Mouse (Mus musculus): ENCODE results near the gene Mrpl17.

Gene Mrpl17

DNA sequence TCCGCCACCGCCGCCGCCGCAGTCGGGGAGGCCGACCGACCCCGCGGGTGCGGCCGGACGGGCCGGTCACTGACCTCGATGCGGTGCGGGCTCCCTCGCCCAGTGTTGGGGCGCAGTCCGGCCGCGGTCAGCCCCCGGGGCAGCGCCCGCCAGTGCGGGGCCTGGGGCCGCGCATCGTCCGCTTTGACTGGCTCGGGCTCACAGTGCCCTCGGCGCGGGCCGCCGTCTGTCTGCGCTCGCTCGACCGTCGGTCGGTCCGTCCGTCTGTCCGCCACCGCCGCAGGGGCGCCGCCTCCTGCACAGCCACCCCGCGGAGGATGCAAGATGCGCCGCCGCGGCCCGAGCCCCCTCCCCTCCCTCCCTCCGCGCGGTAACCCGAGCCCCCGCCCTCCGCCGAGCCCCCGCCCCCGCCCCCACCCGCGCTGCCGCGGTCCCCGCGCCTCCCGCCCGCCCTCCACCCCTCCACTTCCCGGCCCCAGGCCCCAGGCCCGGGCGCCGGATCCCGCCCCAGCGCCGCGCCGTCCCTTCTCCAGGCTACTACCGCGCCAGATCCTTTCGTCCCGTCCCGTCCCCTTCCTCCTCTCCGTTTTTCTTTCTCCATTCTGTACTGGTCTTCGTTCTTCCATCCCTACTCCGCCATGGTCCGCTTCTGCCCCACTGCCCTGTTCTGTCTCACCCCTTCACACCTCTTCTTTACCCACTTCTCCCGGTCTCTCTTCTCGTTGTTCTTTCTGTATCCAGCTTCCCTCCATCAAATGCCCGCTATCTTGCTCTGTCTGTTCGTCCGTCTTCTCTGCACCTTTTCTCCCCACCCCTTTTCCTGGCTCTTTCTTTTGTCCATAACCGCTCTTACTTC lies 23.4 kb downstream of the Mrpl17 start, which contains the start of gene Dchs1:
TSS of gene Dchs1 (minus strand) at position 370 of the 856 bp plus-strand sequence.
- DNase-seq (ENCODE audit: inconsistent age in 2 of 2, low spot score in 1 of 2): peak in 1 of 2 experiments; percentile 54

- DNase-seq (ENCODE audit: inconsistent age in 2 of 2, low spot score in 1 of 2): no peak
Observed at GRCm38 (mm10) chr7:105786506-105787284, 24.2 kb downstream of the Mrpl17 start.

DNA sequence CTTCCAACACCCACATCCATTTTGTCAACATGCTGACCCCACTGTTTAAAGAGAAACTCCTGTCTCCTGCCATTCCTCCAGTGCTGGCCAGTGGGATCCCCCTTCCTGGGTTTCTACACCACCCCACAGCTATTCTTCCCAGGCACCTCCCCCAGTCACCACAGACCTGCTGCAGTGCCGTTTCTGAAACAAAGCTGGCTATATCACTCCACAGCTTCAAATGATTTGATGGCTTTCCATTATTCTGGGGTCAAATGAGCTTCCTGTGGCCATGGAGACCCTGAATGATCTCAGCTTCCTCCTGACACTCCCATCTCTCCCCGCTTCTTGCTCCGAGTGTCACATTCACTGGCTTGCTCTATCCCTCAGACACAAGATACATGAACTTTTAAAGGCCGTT lies 26.3 kb downstream of the Mrpl17 start:
- no peak for DNase-seq (ENCODE audit: inconsistent age in 2 of 2, low spot score in 1 of 2)

GRCm38 (mm10) chr7:105783861-105784260 lies 27.0 kb downstream of the Mrpl17 start:
- DNase-seq (ENCODE audit: inconsistent age in 2 of 2, low spot score in 1 of 2): no peak

DNA sequence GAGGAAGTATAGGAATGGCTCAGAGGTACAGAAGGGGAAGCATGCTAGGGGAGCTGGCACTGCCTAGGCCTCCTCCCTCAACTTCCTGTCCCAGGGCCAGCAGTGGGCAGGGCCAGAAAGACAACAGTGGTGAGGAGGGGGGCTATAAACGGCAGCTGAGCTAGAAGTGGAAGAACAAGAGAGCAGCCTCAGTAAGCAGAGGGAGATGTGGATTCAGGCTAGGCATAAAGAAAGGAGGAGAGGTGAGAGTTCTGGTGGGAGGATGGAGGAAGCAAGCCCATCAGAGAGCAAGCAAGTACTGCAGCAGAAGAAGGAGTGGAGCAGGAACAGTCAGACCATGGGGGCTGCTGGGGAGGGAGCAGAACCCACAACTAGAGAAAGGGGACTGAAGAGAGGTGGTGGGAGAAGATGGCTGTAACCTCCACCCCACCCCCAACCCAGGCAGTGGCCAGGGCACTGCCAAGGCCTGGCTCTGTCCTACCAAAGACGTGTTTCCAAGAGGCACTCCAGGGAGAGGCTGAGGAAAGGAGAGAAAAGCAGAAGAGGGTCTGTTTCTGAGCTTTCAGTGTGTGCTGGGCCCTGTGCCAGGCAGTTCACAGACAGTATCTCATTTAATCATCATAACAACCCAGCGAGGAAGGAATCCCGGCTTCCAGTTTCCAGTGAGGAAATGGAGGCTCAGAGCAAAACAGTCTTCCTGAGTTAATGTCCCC lies 32.2 kb downstream of the Mrpl17 start:
- peak in 1 of 2 experiments; percentile 55 for DNase-seq (ENCODE audit: inconsistent age in 2 of 2, low spot score in 1 of 2)

DNA sequence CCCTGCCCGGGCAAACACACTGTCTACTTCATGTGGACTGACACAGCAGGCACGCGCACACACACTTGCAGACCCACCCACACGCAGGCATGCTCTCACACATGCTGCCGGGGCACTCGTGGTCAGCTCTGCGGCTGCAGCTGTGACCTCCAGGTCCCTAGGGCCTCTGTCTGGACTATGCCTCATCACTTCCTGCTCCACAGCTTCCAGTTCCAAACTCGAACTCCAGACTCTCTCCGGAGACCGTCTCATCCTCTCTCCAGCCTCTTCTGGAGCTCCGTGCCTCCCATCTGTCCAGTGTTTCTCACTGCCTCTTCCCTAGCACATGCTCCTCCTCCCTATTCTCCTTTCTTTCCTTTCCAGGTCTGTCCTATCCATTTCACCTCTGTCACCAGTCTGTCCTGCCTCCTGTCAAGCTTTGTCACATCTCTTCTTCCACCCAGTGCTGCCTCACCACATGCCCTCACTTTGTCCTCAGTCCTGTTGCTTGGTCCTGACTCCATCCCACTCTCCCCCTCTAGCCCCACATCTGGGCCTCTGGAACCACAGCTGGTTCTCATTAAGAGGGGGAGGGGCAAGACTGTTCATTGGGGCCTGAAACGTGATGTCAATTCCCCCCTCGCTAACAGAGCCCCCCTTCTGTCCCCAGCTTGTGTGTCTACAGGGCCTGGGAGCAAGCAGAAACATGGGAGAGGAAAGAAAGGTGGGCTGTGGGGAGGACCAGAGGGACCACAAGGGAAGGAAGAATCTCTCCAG lies 32.9 kb downstream of the Mrpl17 start:
- DNase-seq (ENCODE audit: inconsistent age in 2 of 2, low spot score in 1 of 2): peak; percentile 52 to 67

- no peak for DNase-seq (ENCODE audit: inconsistent age in 2 of 2, low spot score in 1 of 2)
Observed at GRCm38 (mm10) chr7:105777316-105777715, 33.6 kb downstream of the Mrpl17 start.

DNA sequence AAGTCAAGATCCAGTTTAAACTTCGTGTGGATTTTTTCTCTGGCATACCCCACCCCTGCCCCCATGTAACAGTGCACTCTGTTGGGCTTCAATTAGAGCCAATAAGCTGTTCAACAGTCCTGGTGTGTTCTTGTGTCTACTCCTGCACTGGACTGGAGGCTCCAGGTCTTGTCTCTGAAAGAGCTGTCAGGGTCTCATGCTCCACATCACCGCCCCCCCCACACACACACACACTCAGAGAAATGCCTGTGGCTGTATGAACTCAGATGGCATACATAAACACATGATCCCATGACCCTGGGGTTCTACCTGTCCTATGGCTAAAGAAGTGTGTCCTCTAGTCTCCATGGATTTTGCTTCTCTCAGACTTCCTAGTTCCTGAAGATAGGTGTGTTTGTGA lies 34.9 kb downstream of the Mrpl17 start:
- no peak for DNase-seq (ENCODE audit: inconsistent age in 2 of 2, low spot score in 1 of 2)

DNA sequence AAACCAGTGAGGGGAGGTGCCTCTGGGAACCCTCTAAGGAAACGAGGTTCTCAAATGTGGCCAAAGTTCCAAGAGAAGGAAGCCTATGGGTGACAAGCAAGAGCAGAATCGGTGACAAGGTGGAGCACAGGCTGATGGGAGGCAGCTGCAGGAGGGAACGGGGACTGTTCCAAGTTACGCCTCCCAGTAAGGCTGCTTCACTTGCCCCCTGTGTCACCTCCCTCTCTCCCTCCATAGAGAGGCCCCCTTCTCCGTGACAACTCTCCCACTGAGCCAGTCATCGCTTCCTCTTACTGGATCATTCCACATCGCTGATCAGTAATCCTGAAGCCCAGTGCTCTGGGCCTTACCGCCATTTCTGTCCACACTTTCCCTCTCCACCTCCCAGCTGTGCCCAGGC lies 36.2 kb downstream of the Mrpl17 start:
- DNase-seq (ENCODE audit: inconsistent age in 2 of 2, low spot score in 1 of 2): no peak

DNA sequence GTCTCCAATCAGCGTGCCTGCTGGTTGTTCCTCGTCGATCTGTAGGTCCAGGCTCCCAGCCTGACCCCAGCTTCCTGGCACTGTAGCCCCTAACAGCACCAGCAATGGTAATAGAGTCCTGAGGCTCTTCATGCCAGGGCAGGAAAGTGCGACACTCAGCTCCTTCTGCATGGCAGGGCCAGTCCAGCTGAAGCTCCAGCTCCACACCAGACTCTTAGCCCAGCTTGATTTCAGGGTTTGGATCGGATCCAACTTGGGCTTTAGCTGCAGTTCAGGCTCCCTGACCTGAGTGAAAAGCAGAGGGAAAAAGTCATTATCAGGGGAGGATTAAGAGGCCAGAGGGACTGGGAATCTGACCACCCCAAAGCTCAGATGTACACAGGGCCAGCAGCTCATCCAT lies 37.9 kb downstream of the Mrpl17 start:
- DNase-seq (ENCODE audit: inconsistent age in 2 of 2, low spot score in 1 of 2): no peak

DNA sequence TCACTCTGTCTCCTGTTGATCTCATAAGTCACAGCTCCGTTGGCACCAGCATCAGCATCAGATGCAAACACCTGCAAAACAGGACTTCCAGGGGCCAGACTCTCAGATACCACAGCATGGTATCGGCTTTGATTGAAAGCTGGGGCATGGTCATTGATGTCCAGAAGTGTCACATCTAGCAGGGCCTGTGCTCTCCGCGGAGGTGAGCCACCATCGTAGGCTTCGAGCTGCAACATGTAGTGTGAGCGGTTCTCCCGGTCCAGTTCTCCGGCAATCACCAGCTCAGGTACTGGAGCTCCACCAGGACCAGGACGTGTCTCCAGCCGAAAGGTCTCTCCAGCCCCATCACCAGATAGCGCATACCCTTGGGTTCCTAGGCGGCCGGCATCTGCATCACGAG lies 38.6 kb downstream of the Mrpl17 start:
- DNase-seq (ENCODE audit: inconsistent age in 2 of 2, low spot score in 1 of 2): no peak

DNA sequence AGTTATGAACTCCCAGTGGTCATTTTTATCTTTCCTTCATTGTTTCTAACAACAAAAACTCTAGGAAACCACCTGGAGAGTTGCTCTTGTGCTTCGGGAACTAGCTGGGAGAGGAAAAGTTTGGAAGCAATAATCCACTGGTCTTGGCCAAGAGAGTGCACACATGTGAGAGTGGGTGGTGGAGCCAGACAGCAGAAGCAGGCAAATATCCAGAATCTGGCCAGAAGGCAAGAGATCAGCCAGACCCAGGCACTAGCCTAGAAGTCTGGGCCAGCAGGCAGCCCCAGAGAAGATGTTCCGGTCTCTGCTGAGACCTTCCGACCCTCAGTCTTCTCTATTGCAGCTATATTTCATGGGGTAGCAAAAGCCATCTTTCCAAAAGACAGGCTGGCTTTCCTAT lies 40.9 kb downstream of the Mrpl17 start:
- DNase-seq (ENCODE audit: inconsistent age in 2 of 2, low spot score in 1 of 2): no peak

GRCm38 (mm10) chr7:105767729-105768165 lies 43.2 kb downstream of the Mrpl17 start:
- DNase-seq (ENCODE audit: inconsistent age in 2 of 2, low spot score in 1 of 2): peak in 1 of 2 experiments; percentile 64

DNA sequence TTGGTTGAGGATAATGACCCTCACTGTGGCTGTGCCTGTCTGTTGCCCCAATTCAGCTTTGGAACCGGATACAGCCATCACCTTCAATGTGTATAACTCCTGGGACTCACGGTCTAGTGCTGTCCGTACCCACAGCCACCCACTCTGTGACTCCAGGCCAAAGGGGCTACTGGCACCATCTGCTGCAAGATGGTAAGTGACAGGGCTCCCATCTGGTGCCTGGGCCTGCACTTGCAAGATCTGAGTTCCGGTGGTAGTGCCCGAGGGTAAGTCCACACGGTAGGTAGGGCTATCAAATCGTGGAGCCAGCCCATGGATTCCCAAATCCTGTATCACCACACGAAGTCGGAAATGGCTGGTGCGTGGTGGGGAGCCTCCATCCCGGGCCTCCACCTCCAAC lies 46.6 kb downstream of the Mrpl17 start:
- no peak for DNase-seq (ENCODE audit: inconsistent age in 2 of 2, low spot score in 1 of 2)

GRCm38 (mm10) chr7:105762517-105763270 lies 48.2 kb downstream of the Mrpl17 start:
- no peak for DNase-seq (ENCODE audit: inconsistent age in 2 of 2, low spot score in 1 of 2)

DNA sequence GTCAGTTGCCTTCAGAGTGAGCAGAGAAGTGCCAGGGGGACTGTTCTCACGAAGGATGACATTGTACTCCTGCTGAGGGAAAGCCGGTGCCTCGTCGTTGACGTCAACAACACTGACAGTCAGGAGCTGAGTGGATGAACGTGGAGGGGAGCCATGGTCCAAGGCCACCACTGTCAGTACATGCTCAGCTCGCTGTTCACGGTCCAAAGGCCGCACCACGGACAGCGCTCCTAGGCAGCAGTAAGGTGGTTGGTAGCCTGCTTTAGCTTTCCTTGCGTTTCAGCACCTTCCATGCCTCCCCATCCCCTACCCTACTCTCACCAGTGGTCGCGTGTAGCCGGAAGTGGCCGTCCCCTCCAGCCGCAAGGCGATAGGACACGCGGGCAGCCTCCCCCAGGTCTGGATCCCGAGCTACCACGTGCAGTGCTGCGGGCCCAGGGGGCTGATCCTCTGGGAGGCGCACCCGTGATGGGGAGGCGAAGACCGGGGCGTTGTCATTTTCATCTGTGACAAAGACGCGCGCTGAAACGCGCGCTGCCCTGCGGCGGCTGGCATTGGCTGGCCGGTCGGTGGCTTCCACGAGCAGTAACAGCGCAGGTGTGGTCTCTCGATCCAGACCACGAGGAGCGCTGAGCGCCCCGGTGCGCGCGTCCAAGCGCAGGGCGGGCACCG lies 49.0 kb downstream of the Mrpl17 start:
- peak in 1 of 2 experiments; percentile 54 for DNase-seq (ENCODE audit: inconsistent age in 2 of 2, low spot score in 1 of 2)

DNA sequence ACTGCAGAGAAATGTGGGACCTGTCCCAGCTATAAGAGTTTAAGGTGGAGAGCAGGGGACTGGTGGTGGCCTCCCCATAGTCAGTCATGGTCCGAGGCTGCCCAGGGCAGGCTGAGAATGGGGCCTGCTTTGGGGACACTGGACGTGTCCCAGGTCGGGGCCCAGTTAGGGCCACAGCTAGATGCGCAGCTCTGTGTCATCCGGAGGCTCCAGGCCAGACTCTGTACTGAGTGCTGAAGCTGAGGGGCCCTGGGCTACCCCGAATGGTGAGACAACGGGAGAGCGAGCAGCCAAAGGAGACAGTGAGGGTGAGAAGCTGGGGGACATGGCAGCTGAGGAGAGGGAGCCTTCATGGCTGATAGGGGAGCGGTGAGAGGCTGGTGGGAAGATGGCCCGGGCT lies 57.6 kb downstream of the Mrpl17 start:
- DNase-seq (ENCODE audit: inconsistent age in 2 of 2, low spot score in 1 of 2): no peak
